ENCODE assay signal across 24 mouse cellular contexts in the genomic region with DNA sequence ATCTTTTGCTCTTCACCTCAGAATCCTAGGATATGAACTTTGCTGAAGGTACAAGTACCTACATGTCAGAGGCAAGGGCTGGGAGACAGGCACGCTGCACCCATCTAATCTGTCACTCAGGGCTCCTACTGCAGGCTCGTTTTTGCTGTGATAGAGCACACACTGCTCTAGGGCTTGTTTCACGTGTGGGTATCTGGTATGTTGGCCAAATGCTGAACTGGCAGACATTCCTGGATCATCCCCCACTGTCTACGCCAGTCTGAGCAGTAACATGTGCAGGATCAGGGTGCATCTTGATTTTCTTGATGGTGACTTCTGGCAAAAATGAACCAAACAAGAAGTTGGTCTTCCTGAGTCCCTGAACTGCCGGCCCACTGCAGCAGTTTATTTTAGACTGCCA. TPM values are rescaled to one million over a fixed set of nuclear protein-coding genes. Genes with fewer than 3 reads are reported as not detected.
"Had no signal": no experiment of that assay in that cellular context is flagged by ENCODE, and none has a peak within 500 bp of the region (broad histone marks: within the 10 kb centered on the region; RNA-seq: fewer than 3 reads in every experiment).

No protein-coding gene starts in this region.

- DNase-seq: gastrocnemius, adult 2 months; gastrocnemius, postnatal 10 days; gastrocnemius, postnatal 25 days; heart, adult 18-20 months; heart, postnatal 10 days; heart, postnatal 36 days; kidney, adult 11 months; kidney, adult 2 months; kidney, adult 9 months; kidney, postnatal 14 days; kidney, postnatal 36 days; left cerebral cortex, postnatal 4 days had no signal

- H3K27ac ChIP-seq: gastrocnemius, adult 2 months; heart, embryonic 10.5 days; hindbrain, embryonic 13.5 days; hindbrain, embryonic 15.5 days; hindbrain, postnatal 0 days; kidney, embryonic 15.5 days; kidney, postnatal 0 days; limb, embryonic 13.5 days; limb, embryonic 15.5 days; liver, embryonic 12.5 days; liver, embryonic 14.5 days had no signal

- ATAC-seq: hindbrain, postnatal 0 days; intestine, embryonic 16.5 days; liver, embryonic 12.5 days had no signal

- H3K4me3 ChIP-seq: gastrocnemius, adult 2 months; heart, embryonic 10.5 days; heart, embryonic 12.5 days; hindbrain, embryonic 13.5 days; hindbrain, embryonic 15.5 days; kidney, embryonic 15.5 days; limb, embryonic 13.5 days; limb, embryonic 15.5 days; liver, embryonic 12.5 days had no signal

RNA-seq across cellular contexts. Expression of gene Pld6, which starts 10.2 kb away (rescaled TPM):
- total RNA-seq: gastrocnemius, adult 2 months; gastrocnemius, postnatal 25 days had no signal
